Mouse (Mus musculus): Measurements from ENCODE around the gene Kcnj12. TPM values are rescaled to one million over a fixed set of nuclear protein-coding genes. Genes with fewer than 3 reads are reported as not detected.

The Kcnj12 gene
- polyA plus RNA-seq, 1 experiment from 2014 or later = 0.17 TPM

DNA sequence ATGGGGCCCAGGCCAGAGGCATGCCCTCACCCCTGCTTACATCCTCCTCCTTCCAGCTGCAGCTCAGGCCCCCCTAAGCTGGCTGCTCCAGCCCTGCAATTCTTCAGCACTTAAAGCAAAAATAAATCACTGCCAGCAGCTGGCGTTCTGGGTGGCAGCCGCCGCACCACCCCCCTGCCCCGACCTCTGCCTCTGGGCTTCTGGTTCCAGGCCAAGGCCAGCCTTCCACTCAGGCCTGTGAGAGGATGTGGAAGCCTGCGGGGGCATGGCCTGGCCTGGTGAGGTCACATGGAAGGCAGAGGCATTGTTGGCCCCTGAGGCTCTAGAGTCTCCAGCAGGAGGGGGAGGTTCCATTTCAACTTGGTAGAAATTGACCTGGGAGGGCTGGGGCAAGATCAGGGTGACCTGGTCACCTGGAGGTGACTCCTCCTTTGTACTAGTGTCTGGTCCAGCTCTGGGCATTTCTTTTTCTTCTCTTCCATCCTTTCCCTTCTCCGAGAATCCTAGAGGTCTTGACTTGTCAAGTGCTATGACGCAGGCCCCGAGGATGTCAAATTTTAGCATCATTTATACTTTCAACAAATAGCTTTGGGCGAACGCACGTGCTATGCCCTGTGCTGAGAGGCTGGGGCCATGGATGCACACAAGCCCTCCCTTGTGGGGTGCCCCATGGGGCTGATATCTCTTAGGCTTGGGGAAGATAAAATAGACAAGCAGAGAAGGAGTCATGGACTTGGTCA lies 6.0 kb downstream of the Kcnj12 start:
- peaks cover 9% of the 10 kb centered on the region for H3K27me3 ChIP-seq (ENCODE audit: insufficient read depth, low read length)
- no peak overlapping the region for H3K27ac ChIP-seq
- no peak for DNase-seq (ENCODE audit: low spot score)
- H3K4me1 ChIP-seq (replicated peaks; ENCODE audit: insufficient read depth, low read length) = no peaks in the 10 kb centered on the region; the same call in 1 of the 2 replicates
- no peak for TF ChIP-seq CTCF (IDR thresholded peaks at IDR 0.05; ENCODE audit: low read depth)
- H3K9ac ChIP-seq (ENCODE audit: low read depth, low read length) = no peak overlapping the region
- WGBS = 49% methylated on average over 11 of the region's 11 CpGs
- no peaks in the 10 kb centered on the region for H3K36me3 ChIP-seq (ENCODE audit: insufficient read depth, low read length)
- no peak overlapping the region for H3K4me3 ChIP-seq (replicated peaks; ENCODE audit: low read depth, low read length)
- H3K4me2 ChIP-seq (ENCODE audit: low read length) = no peak overlapping the region
- H3K9me3 ChIP-seq (replicated peaks; ENCODE audit: low read length) = no peaks in the 10 kb centered on the region
- peak; percentile 44; the same call in 1 of the 2 replicates for ATAC-seq (replicated peaks; ENCODE audit: low FRiP score, low read depth)

- H3K9me3 ChIP-seq (replicated peaks; ENCODE audit: low read length) = no peaks in the 10 kb centered on the region
- H3K4me2 ChIP-seq (ENCODE audit: low read length) = no peak overlapping the region
- 34% methylated on average over 4 of the region's 4 CpGs for WGBS
- H3K27me3 ChIP-seq (ENCODE audit: insufficient read depth, low read length) = peaks cover 3% of the 10 kb centered on the region; the same call in 1 of the 2 replicates
- H3K4me3 ChIP-seq (replicated peaks; ENCODE audit: low read depth, low read length) = no peak overlapping the region
- DNase-seq (ENCODE audit: low spot score) (no peak), ATAC-seq (replicated peaks; ENCODE audit: low FRiP score, low read depth) (no peak)
- no peaks in the 10 kb centered on the region for H3K36me3 ChIP-seq (ENCODE audit: insufficient read depth, low read length)
- no peaks in the 10 kb centered on the region; the same call in 1 of the 2 replicates for H3K4me1 ChIP-seq (replicated peaks; ENCODE audit: insufficient read depth, low read length)
- no peak for TF ChIP-seq CTCF (IDR thresholded peaks at IDR 0.05; ENCODE audit: low read depth)
- H3K27ac ChIP-seq = no peak overlapping the region
- H3K9ac ChIP-seq (ENCODE audit: low read depth, low read length) = no peak overlapping the region
These were observed 6.9 kb downstream of the Kcnj12 start for GRCm38 (mm10) chr11:61029116-61029740.

DNA sequence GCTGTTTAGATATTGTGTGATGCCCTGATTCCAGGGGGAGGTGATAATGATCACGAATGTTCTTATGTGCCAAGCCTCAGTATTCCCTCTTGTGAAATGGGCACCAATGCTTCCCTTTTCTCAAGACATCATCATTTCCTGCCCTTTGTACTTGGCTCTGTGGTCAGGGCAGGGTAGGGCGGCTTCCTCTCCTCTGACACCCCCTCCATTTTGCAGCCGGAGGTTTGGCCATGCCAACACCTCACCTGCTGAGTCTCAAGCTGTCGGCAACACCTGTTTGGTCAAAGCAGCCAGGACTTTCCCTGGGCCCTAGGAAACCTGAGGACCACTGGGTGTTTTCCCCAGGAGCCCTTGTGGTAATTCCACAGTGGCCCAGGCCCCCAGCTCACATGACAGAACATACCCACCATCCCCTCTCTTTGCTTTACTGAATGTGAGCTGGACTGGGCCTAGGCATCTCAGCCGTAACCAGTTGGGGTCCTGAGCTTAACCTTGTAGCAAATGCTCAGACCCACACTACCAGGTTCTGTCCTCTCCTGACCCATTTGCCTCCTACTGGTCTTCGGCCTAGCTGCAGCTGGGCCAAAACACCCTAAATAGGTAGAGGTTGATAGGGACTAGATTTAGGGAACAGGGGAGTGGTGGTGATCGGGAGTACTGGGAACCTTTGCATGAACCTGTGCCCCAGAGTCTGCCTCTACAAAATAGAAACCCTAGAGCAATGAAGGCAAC lies 7.7 kb downstream of the Kcnj12 start:
- Histone ChIP-seq H3K4me2 (ENCODE audit: low read length) (no peak overlapping the region), H3K9ac (ENCODE audit: low read depth, low read length) (no peak overlapping the region), H3K9me3 (replicated peaks; ENCODE audit: low read length) (no peaks in the 10 kb centered on the region), H3K4me1 (replicated peaks; ENCODE audit: insufficient read depth, low read length) (no peaks in the 10 kb centered on the region; the same call in 1 of the 2 replicates), H3K4me3 (replicated peaks; ENCODE audit: low read depth, low read length) (no peak overlapping the region), H3K27me3 (ENCODE audit: insufficient read depth, low read length) (no peaks in the 10 kb centered on the region), H3K36me3 (ENCODE audit: insufficient read depth, low read length) (no peaks in the 10 kb centered on the region), H3K27ac (no peak overlapping the region)
- ATAC-seq (replicated peaks; ENCODE audit: low FRiP score, low read depth) (no peak), DNase-seq (ENCODE audit: low spot score) (no peak)
- no peak for TF ChIP-seq CTCF (IDR thresholded peaks at IDR 0.05; ENCODE audit: low read depth)
- 89% methylated on average over 7 of the region's 7 CpGs for WGBS

DNA sequence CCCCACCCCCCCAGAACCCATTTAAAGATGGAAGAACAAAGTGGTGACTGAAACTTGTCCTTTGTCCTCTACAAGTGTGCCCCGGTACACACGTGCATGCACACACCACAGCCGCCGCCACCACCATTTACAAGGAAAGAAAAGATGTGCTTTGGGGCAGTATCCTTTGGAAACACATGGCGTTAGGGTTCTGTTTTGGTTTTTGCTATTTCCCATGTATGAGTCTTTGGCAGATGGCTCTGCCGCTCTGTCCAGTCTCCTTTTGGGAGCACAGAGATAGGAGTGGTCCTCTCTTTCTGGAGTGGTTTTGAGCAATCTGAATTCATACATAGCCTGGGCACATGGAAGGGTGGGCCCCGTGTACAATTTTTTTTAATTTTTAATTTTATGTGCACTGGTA lies 8.8 kb downstream of the Kcnj12 start:
- no peak for TF ChIP-seq CTCF (IDR thresholded peaks at IDR 0.05; ENCODE audit: low read depth)
- H3K36me3 ChIP-seq (ENCODE audit: insufficient read depth, low read length) = no peaks in the 10 kb centered on the region
- no peaks in the 10 kb centered on the region for H3K9me3 ChIP-seq (replicated peaks; ENCODE audit: low read length)
- DNase-seq (ENCODE audit: low spot score) (no peak), ATAC-seq (replicated peaks; ENCODE audit: low FRiP score, low read depth) (no peak)
- no peak overlapping the region for H3K4me2 ChIP-seq (ENCODE audit: low read length)
- H3K27ac ChIP-seq = no peak overlapping the region
- H3K4me1 ChIP-seq (replicated peaks; ENCODE audit: insufficient read depth, low read length) = no peaks in the 10 kb centered on the region; the same call in 1 of the 2 replicates
- H3K9ac ChIP-seq (ENCODE audit: low read depth, low read length) = no peak overlapping the region
- WGBS = 91% methylated on average over 7 of the region's 7 CpGs
- no peaks in the 10 kb centered on the region for H3K27me3 ChIP-seq (ENCODE audit: insufficient read depth, low read length)
- no peak overlapping the region for H3K4me3 ChIP-seq (replicated peaks; ENCODE audit: low read depth, low read length)

DNA sequence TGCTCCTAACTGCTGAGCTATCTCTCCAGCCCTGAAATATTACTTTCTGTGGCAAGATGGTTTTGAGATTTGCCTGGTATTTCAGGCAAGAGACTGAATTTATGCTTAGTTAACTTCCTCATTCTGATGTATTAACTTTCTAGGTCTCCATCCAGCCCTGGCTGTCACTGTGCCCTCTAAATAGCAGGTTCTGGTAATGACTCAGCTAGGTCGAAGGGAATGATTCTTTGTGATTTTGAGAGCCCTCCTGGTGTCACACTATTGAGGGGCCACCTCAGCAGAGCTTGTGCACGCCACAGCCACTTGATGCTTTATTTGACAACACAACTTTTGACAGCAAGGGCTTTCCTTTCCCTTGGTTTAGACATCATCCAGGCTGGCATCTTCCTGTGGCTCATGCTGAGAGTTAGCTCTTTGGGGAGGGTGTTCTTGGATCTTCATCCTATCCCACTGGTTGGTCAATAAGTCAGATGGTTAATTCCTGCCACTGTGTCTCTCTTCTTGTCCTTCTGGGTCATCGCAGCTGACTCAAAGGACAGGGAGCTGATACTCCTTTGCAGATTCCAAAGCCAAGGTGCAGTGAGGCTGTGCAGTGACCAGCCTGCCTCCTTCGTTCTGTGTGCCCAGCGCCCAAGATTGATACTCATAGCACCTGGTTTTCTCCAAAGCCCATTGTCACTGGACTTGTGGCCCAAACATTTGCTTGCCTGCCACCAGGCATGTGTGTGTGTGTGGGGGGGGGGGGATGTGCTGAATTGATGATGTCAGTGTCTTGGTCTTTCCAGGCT lies 9.5 kb downstream of the Kcnj12 start:
- Histone ChIP-seq H3K9me3 (replicated peaks; ENCODE audit: low read length) (no peaks in the 10 kb centered on the region), H3K27ac (no peak overlapping the region), H3K27me3 (ENCODE audit: insufficient read depth, low read length) (no peaks in the 10 kb centered on the region), H3K4me1 (replicated peaks; ENCODE audit: insufficient read depth, low read length) (no peaks in the 10 kb centered on the region; the same call in 1 of the 2 replicates), H3K9ac (ENCODE audit: low read depth, low read length) (no peak overlapping the region), H3K4me3 (replicated peaks; ENCODE audit: low read depth, low read length) (no peak overlapping the region), H3K4me2 (ENCODE audit: low read length) (no peak overlapping the region), H3K36me3 (ENCODE audit: insufficient read depth, low read length) (no peaks in the 10 kb centered on the region)
- no peak for TF ChIP-seq CTCF (IDR thresholded peaks at IDR 0.05; ENCODE audit: low read depth)
- 80% methylated on average over 5 of the region's 5 CpGs for WGBS
- ATAC-seq (replicated peaks; ENCODE audit: low FRiP score, low read depth) (no peak), DNase-seq (ENCODE audit: low spot score) (no peak)

DNA sequence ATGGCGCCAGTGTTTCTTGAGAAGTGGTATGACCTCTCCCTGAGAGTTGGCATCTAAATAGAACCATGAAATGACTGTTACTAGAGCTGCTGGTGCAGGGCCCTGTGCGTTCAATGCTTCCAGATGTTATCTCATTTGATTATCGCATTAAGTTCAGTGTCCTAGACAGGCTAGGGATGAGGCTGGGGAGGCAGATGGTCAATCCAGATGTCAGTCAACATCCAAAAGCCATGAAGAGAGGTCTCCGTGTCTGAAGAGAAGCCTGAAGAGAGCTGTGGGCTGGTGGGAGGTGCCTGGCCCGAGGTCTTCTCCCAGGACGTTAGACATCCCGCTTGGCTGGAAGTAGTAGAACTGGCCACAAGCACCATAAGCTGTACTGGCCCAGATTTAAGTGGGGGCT lies 10.1 kb downstream of the Kcnj12 start:
- Histone ChIP-seq H3K4me1 (replicated peaks; ENCODE audit: insufficient read depth, low read length) (no peaks in the 10 kb centered on the region; the same call in 1 of the 2 replicates), H3K9ac (ENCODE audit: low read depth, low read length) (no peak overlapping the region), H3K4me3 (replicated peaks; ENCODE audit: low read depth, low read length) (no peak overlapping the region), H3K4me2 (ENCODE audit: low read length) (no peak overlapping the region), H3K9me3 (replicated peaks; ENCODE audit: low read length) (no peaks in the 10 kb centered on the region), H3K27ac (no peak overlapping the region), H3K36me3 (ENCODE audit: insufficient read depth, low read length) (no peaks in the 10 kb centered on the region), H3K27me3 (ENCODE audit: insufficient read depth, low read length) (no peaks in the 10 kb centered on the region)
- ATAC-seq (replicated peaks; ENCODE audit: low FRiP score, low read depth) (no peak), DNase-seq (ENCODE audit: low spot score) (no peak)
- TF ChIP-seq CTCF (IDR thresholded peaks at IDR 0.05; ENCODE audit: low read depth) = no peak
- 81% methylated on average over 7 of the region's 7 CpGs for WGBS

Data from kidney, postnatal 0 days (tissue).